Mouse (Mus musculus) hindbrain, embryonic 11.5 days (tissue): ENCODE data around the gene Plac1. TPM values are rescaled to one million over a fixed set of nuclear protein-coding genes. Genes with fewer than 3 reads are reported as not detected.

Source experiments
- ATAC-seq: fragments of 200-750 bp; cut with Nextera tagmentation; 2 replicates; pipeline ENCODE4 v1.8.0; 2017; ENCODE audit warnings: mild to moderate bottlenecking, moderate TSS enrichment, moderate library complexity; ENCODE audit not compliant: low FRiP score
- DNase-seq: peaks from one replicate; pipeline ENCODE4 v3.0.0-alpha.2; 2015; ENCODE audit warnings: low spot score
- H3K27ac ChIP-seq: fragments of 300-500 bp; sonication (generic); 2 replicates; pipeline ENCODE4 v1.5.1; 2014; ENCODE audit warnings: mild to moderate bottlenecking, low read depth, low read length
- H3K27me3 ChIP-seq: fragments of 300-500 bp; sonication (generic); 2 replicates; pipeline ENCODE4 v1.6.1; 2014; ENCODE audit warnings: mild to moderate bottlenecking, low read length, moderate library complexity, mixed read lengths; ENCODE audit not compliant: control insufficient read depth, insufficient read depth
- H3K36me3 ChIP-seq: fragments of 300-500 bp; sonication (generic); 2 replicates; pipeline ENCODE4 v1.6.1; 2014; ENCODE audit warnings: mild to moderate bottlenecking, low read length, moderate library complexity, mixed read lengths; ENCODE audit not compliant: control insufficient read depth, insufficient read depth
- H3K4me1 ChIP-seq: fragments of 300-500 bp; sonication (generic); replicated peaks from 2 replicates; pipeline ENCODE4 v1.6.1; 2014; ENCODE audit warnings: low read length, mixed read lengths; ENCODE audit not compliant: control insufficient read depth, insufficient read depth
- H3K4me2 ChIP-seq: fragments of 300-500 bp; sonication (generic); replicated peaks from 2 replicates; pipeline ENCODE4 v1.6.1; 2014; ENCODE audit warnings: mild to moderate bottlenecking, low read depth, low read length
- H3K4me3 ChIP-seq: fragments of 300-500 bp; sonication (generic); 2 replicates; pipeline ENCODE4 v1.5.1; 2014; ENCODE audit warnings: low read depth, low read length
- H3K9ac ChIP-seq: fragments of 300-500 bp; sonication (generic); 2 replicates; pipeline ENCODE4 v1.6.1; 2014; ENCODE audit warnings: low read depth, low read length
- H3K9me3 ChIP-seq: fragments of 300-500 bp; sonication (generic); 2 replicates; pipeline ENCODE4 v1.6.1; 2016; ENCODE audit warnings: low read length; ENCODE audit not compliant: control insufficient read depth
- WGBS: fragments of 180-500 bp; shearing (Covaris S2); extraction: QIAGEN DNeasy Blood & Tissue Kit; methylation state at CpG from one replicate; pipeline ENCODE4 v1.1.7; 2014; 5-methylcytosine and 5-hydroxymethylcytosine counted together
- polyA plus RNA-seq: library from polyadenylated mRNA; unstranded; fragments of >200 nt; fragmentation: Nextera tagmentation; extraction: Ambion mirVana; gene quantifications from 2 replicates; pipeline ENCODE4 v1.2.1, GENCODE M21; 2014

Plac1 gene
- polyA plus RNA-seq, 1 experiment from 2014 or later = 1.4 TPM

DNA sequence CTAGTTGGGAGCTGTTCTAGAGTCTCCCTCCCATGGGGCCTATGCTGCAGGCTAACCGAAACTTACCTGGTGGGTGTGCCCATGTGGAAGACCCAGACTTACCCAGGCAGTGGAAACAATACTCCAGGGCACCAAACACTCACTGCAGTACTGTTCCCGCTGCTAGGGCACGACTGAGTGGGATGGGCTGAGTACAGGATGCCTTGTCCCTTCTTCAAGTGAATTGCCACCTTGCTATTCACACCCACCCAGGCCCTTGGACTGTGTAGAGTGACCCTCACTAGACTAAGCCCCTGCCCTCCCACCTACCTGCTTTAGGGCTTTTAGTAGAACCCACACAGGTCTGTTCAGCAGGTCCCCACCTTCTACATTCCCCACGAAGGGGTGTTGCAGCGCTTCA is 186.0 kb downstream of the Plac1 start:
- WGBS = 58% methylated on average over 5 of the region's 5 CpGs
- no peak overlapping the region for H3K9ac ChIP-seq
- H3K4me1 ChIP-seq = no peaks in the 10 kb centered on the region
- no peak overlapping the region for H3K4me3 ChIP-seq
- H3K4me2 ChIP-seq = no peak overlapping the region
- 0 out of 2 replicates have a peak, but pooled peaks cover 2% of the 10 kb centered on the region for H3K27me3 ChIP-seq
- no peak overlapping the region for H3K27ac ChIP-seq
- H3K36me3 ChIP-seq = no peaks in the 10 kb centered on the region
- H3K9me3 ChIP-seq = no peaks in the 10 kb centered on the region
- ATAC-seq = no peak
- no peak for DNase-seq

DNA sequence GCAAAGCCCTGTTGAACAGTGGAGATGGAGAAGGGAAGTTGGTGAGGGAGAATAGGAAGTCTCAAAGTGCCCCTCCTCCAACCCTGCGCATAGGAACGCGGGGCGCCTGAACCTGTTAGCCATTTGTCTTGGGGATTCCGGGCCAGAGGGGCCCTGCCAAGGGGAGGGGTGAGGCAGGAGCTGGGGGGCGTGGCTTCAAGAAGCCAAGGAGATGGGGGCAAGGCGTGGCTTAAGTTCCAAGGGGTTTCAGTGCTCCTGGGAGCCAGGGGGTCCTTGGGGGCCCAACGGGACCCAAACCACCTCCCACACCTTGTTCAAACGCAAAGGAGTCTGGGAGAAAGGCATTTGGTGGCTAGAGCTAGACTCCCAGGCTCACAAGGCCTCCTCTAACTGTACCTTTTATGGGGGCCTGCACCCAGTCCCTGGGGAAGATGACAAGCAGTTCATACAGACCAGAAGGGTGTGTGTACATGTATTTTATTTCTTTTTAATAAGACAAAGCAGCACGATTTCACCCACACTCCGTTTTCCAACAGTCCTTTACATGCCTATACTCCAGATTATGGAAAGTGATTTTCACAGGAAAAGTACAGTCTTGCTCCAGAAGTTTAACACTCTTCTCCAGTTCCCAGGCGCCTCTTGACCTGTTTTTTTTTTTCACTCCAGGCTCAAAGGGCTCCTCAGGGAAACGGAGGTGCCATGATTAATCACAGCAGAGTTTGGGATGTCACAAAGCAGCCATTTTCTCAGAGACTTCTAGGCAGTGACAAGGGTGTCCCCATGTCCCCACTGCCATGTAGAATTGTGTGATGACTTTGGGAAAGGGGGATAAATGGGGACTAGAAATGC is 187.0 kb downstream of the Plac1 start:
- Histone ChIP-seq H3K4me3 (no peak overlapping the region), H3K9ac (no peak overlapping the region), H3K27ac (no peak overlapping the region), H3K9me3 (no peaks in the 10 kb centered on the region), H3K27me3 (0 out of 2 replicates have a peak, but pooled peaks cover 2% of the 10 kb centered on the region), H3K36me3 (no peaks in the 10 kb centered on the region), H3K4me2 (no peak overlapping the region; the same call in 1 of the 2 replicates), H3K4me1 (no peaks in the 10 kb centered on the region)
- WGBS = 18% methylated on average over 12 of the region's 13 CpGs
- DNase-seq (peak; percentile 31), ATAC-seq (0 out of 2 replicates have a peak, but pooled peaks have one; percentile 8)

DNA sequence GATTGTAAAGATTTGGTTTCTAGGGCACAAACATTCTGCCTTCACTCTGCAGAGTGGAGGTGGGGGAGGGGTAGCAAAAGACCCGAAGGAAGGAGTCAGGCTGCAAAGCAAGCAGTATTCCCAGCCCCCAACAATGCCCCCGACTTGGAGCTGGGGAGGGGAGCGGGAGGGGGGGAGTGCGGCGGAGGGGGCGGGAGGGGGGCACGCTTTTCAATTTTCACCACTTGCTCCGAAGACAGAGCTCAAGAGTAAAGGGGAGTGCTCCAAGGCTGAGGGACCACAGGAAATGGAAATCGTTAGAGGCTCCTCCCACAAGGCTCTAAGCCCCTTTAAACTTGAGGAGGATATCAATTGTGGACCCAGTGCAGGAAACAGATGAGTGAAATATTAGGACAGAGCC is 189.6 kb downstream of the Plac1 start:
- Histone ChIP-seq H3K36me3 (no peaks in the 10 kb centered on the region), H3K4me1 (no peaks in the 10 kb centered on the region), H3K4me3 (no peak overlapping the region), H3K9me3 (no peaks in the 10 kb centered on the region), H3K27me3 (no peaks in the 10 kb centered on the region), H3K4me2 (peak overlapping the region; percentile 33; the same call in 1 of the 2 replicates), H3K27ac (no peak overlapping the region), H3K9ac (no peak overlapping the region)
- ATAC-seq (no peak), DNase-seq (peak; percentile 36)
- WGBS = 14% methylated on average over 6 of the region's 9 CpGs

DNA sequence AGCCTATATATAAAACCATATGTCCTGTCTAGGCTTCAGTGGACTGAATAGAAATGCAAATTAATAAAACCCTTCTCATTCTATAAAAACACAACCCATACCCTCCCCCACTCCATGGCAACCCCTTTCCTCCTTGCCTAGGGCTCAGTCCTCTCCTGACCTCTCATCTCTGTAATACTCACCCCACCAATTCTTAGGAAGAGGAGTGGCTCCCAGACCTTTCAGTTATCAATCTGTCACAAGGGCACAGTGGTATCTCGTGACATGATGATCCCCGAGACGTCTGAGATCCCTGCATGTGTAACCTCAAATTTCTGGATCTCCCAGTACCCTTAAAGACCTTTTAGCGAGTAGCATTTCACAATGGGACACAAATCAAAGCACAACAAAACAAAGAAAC is 190.7 kb downstream of the Plac1 start:
- WGBS = 28% methylated on average over 4 of the region's 4 CpGs
- H3K9ac ChIP-seq = no peak overlapping the region
- H3K4me2 ChIP-seq = no peak overlapping the region
- H3K36me3 ChIP-seq = no peaks in the 10 kb centered on the region
- no peaks in the 10 kb centered on the region for H3K4me1 ChIP-seq
- no peaks in the 10 kb centered on the region for H3K27me3 ChIP-seq
- ATAC-seq (no peak), DNase-seq (no peak)
- no peaks in the 10 kb centered on the region for H3K9me3 ChIP-seq
- H3K27ac ChIP-seq = no peak overlapping the region
- H3K4me3 ChIP-seq = no peak overlapping the region

DNA sequence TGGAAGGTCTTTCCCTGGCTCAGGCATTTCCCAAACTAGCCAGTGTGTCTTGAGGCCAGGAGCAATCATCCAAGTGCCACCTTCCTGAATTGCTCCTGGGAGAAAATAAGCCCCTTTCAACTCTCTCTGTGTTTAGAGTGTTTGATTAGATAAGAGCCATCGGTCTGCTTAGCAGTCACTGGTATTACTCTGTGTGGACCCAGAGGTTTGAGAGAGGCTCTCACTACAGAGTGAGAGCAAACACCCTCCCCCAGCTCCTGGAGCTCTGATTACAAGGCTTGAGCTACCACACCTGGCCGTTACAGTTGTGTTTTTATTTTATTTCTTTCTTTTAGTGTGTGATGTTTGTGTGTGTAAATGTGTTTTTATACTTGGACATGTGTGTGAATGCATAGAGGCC is 193.0 kb downstream of the Plac1 start:
- no peaks in the 10 kb centered on the region for H3K27me3 ChIP-seq
- H3K9me3 ChIP-seq = no peaks in the 10 kb centered on the region
- H3K4me1 ChIP-seq = no peaks in the 10 kb centered on the region
- no peaks in the 10 kb centered on the region for H3K36me3 ChIP-seq
- DNase-seq (no peak), ATAC-seq (no peak)
- 61% methylated on average over 2 of the region's 2 CpGs for WGBS
- H3K27ac ChIP-seq = no peak overlapping the region
- no peak overlapping the region for H3K4me3 ChIP-seq
- no peak overlapping the region for H3K9ac ChIP-seq
- H3K4me2 ChIP-seq = no peak overlapping the region

DNA sequence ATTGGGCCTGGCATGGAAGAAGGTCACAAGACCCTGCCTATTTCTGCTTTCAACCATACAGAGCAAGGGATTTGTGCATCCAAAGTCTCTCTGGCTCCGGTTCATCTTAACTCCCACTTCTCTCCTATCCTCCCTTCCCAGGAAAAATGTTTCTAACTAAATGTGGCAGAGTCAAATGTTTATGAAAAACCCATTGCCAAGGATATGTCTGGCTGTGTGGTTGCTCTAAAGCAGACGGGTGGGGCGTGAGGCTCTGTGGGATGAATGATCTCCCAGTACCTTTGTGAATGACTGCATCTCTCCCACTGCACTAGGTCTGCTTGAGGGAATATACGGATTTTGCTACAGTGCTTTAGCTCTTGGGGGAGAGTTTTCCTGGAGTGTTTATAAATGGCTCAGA is 193.9 kb downstream of the Plac1 start:
- Histone ChIP-seq H3K4me3 (no peak overlapping the region), H3K27me3 (no peaks in the 10 kb centered on the region), H3K4me1 (no peaks in the 10 kb centered on the region), H3K9ac (no peak overlapping the region), H3K27ac (no peak overlapping the region), H3K36me3 (no peaks in the 10 kb centered on the region), H3K4me2 (no peak overlapping the region), H3K9me3 (no peaks in the 10 kb centered on the region)
- no peak for DNase-seq
- 79% methylated on average over 4 of the region's 4 CpGs for WGBS
- no peak for ATAC-seq

DNA sequence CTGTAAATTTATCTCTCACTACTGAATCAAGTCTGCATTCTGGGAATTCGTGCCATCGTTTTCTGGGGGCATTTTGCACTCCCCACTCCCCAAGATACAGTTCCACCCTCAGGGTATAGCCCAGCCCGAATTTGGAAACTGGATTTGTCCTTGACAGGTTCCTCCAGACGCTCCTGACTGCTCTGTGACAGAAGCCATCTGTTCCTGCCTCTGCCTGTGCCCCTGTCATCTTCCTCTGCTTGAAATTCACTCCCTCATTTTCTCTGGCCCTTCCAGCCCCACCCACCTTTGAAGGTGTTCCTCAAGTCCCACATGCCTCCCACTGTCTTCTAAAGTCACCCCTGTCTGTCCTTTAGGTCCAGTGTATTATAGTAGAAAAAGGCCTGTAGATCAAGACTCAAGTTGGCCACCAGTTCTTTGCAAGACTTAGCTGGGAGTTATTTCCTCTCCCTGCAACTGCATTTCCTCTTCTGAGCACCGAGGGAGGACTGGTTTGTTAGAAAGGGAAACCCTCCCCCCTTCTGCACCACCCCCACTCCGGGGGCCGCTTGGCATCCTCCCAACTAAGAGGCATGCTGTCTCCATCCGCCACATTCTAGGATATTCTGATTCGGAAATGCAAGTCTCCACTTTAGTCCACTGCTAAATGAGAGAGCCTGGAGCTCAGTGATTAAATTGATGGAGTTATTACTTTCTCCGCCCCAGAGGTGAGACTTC is 194.6 kb downstream of the Plac1 start:
- no peak for ATAC-seq
- H3K36me3 ChIP-seq = no peaks in the 10 kb centered on the region
- H3K27ac ChIP-seq = no peak overlapping the region
- H3K4me3 ChIP-seq = no peak overlapping the region
- no peak overlapping the region for H3K4me2 ChIP-seq
- no peak overlapping the region for H3K9ac ChIP-seq
- 53% methylated on average over 10 of the region's 10 CpGs for WGBS
- H3K4me1 ChIP-seq = no peaks in the 10 kb centered on the region
- H3K27me3 ChIP-seq = no peaks in the 10 kb centered on the region
- H3K9me3 ChIP-seq = no peaks in the 10 kb centered on the region
- no peak for DNase-seq

DNA sequence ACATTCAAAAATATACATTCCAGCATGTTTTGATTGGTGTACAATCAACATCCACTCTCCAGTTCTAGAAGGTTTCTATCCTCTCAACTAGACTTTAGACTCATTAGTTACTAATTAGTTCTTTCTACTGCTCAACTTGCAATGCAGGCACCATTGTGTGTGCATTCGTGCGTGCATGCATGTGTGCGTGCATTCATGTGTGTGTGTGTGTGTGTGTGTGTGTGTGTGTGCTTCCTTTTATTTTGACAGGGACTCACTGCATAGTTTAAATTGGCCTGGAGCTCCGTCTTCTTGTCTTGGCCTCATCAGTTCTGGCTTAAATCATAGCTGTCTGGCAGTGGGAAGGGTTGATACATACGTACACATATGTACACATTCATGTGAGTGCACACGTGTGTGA is 198.9 kb downstream of the Plac1 start:
- ATAC-seq = no peak

More for the DNA sequence above, 198.9 kb downstream of the Plac1 start:
- Histone ChIP-seq H3K27me3 (no peaks in the 10 kb centered on the region), H3K27ac (no peak overlapping the region), H3K9me3 (no peaks in the 10 kb centered on the region), H3K36me3 (no peaks in the 10 kb centered on the region), H3K9ac (no peak overlapping the region), H3K4me2 (no peak overlapping the region), H3K4me3 (no peak overlapping the region), H3K4me1 (no peaks in the 10 kb centered on the region)
- DNase-seq = no peak
- WGBS = 79% methylated on average over 6 of the region's 6 CpGs
